Mouse (Mus musculus): Measurements from ENCODE around the gene Ankrd11. TPM values are rescaled to one million over a fixed set of nuclear protein-coding genes. Genes with fewer than 3 reads are reported as not detected.

The Ankrd11 gene
- total and polyA plus RNA-seq, 3 experiments = 49.2 to 235 (median 87.7) TPM

DNA sequence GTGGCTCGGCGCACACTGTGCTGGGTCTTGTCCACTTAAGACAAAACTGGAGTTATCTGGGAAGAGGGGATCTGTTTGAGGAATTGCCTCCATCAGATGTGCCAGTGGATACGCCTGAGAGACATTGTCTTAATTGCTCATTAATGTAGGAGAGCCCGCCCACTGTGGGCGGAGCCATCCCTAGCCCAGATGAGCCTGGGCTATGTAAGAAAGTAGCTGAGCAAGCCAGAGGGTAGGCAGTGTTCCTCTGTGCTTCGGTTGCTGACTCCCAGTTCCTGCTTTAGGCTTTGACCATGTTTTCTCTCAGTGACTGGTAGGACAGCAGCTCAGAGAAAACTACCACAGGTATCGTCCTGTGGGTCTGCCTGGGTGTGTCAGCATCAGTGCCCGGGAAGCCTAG, 207.7 kb downstream of the Ankrd11 start:
- Histone ChIP-seq H3K9me3 (replicated peaks; ENCODE audit: insufficient read depth, low read length) (no peaks in the 10 kb centered on the region), H3K79me2 (ENCODE audit: control insufficient read depth, insufficient read depth, low read length, poor library complexity) (no peaks in the 10 kb centered on the region), H3K9ac (ENCODE audit: control insufficient read depth, low read depth, low read length, poor library complexity, severe bottlenecking) (no peak overlapping the region), H3K27ac (ENCODE audit: control insufficient read depth, low read depth, low read length) (no peak overlapping the region), H3K4me1 (ENCODE audit: control insufficient read depth in 1 of 2, insufficient read depth in 2 of 2, low read length in 2 of 2) (0 out of 4 replicates have a peak, but pooled peaks cover 0 to 2% of the 10 kb centered on the region in 2 experiments), H3K27me3 (ENCODE audit: control insufficient read depth in 1 of 2, insufficient read depth in 2 of 2, low read length in 2 of 2) (no peaks in the 10 kb centered on the region), H3K4me3 (ENCODE audit: control insufficient read depth in 1 of 2, insufficient read depth in 1 of 2, low read depth in 2 of 2, low read length in 2 of 2) (no peak overlapping the region), H3K36me3 (ENCODE audit: control insufficient read depth in 1 of 2, insufficient read depth in 2 of 2, low read length in 2 of 2) (no peaks in the 10 kb centered on the region)
- TF ChIP-seq POLR2AphosphoS2 (IDR thresholded peaks at IDR 0.05; ENCODE audit: low read length) = no peak
- no peak for TF ChIP-seq JUND (IDR thresholded peaks at IDR 0.05; ENCODE audit: low read depth, low read length)
- no peak for TF ChIP-seq RCOR1 (IDR thresholded peaks at IDR 0.05; ENCODE audit: low read depth, low read length)
- no peak for TF ChIP-seq NRF1 (IDR thresholded peaks at IDR 0.05; ENCODE audit: insufficient read depth, low read depth, low read length, poor library complexity, severe bottlenecking)
- peak; percentile 65 for DNase-seq (ENCODE audit: low read depth, low spot score)

Other genes starting within 250 kb of the Ankrd11 start
- 0.07 and 0.08 TPM in 2 replicates for gene Cdh15, start 194.3 kb downstream of the Ankrd11 start, total RNA-seq (2012; rRNA removed)
- gene Cdh15, start 194.3 kb downstream of the Ankrd11 start, polyA plus RNA-seq (2012; ENCODE audit: insufficient read depth in 1 of 2, insufficient read length in 2 of 2, low read depth in 1 of 2, low replicate concordance in 2 of 2, missing spikeins in 1 of 2) = under 1 TPM in 1 of 2 experiments, not detected in 1; 0.71 TPM
- gene Spg7, start 20.7 kb upstream of the Ankrd11 start, total RNA-seq (2012; rRNA removed) = 28.9 and 32.0 TPM in 2 replicates
- 10 to 100 TPM in 1 of 2 experiments, not detected in 1; 36.0 TPM for gene Spg7, start 20.7 kb upstream of the Ankrd11 start, polyA plus RNA-seq (2012; ENCODE audit: insufficient read depth in 1 of 2, insufficient read length in 2 of 2, low read depth in 1 of 2, low replicate concordance in 2 of 2, missing spikeins in 1 of 2)
- gene Rpl13, start 60.1 kb upstream of the Ankrd11 start, total RNA-seq (2012; rRNA removed) = 2,918 and 3,113 TPM in 2 replicates
- 1,000 to 10,000 TPM in 1 of 2 experiments, not detected in 1; 1,306 TPM for gene Rpl13, start 60.1 kb upstream of the Ankrd11 start, polyA plus RNA-seq (2012; ENCODE audit: insufficient read depth in 1 of 2, insufficient read length in 2 of 2, low read depth in 1 of 2, low replicate concordance in 2 of 2, missing spikeins in 1 of 2)
- 2.2 and 3.5 TPM in 2 replicates for gene Cpne7, start 75.1 kb upstream of the Ankrd11 start, total RNA-seq (2012; rRNA removed)
- gene Cpne7, start 75.1 kb upstream of the Ankrd11 start, polyA plus RNA-seq (2012; ENCODE audit: insufficient read depth in 1 of 2, insufficient read length in 2 of 2, low read depth in 1 of 2, low replicate concordance in 2 of 2, missing spikeins in 1 of 2) = 1 to 10 TPM in 1 of 2 experiments, not detected in 1; 4.5 TPM
- 0.15 TPM in 1 of 2 replicates, not detected in the other for gene Sult5a1, start 116.0 kb upstream of the Ankrd11 start, total RNA-seq (2012; rRNA removed)
- not detected for gene Sult5a1, start 116.0 kb upstream of the Ankrd11 start, polyA plus RNA-seq (2012; ENCODE audit: insufficient read depth in 1 of 2, insufficient read length in 2 of 2, low read depth in 1 of 2, low replicate concordance in 2 of 2, missing spikeins in 1 of 2)
- gene Dpep1, start 144.0 kb upstream of the Ankrd11 start, total RNA-seq (2012; rRNA removed) = not detected in 2 replicates
- not detected for gene Dpep1, start 144.0 kb upstream of the Ankrd11 start, polyA plus RNA-seq (2012; ENCODE audit: insufficient read depth in 1 of 2, insufficient read length in 2 of 2, low read depth in 1 of 2, low replicate concordance in 2 of 2, missing spikeins in 1 of 2)
- 68.6 and 80.5 TPM in 2 replicates for gene Chmp1a, start 170.5 kb upstream of the Ankrd11 start, total RNA-seq (2012; rRNA removed)
- 10 to 100 TPM in 1 of 2 experiments, not detected in 1; 85.7 TPM for gene Chmp1a, start 170.5 kb upstream of the Ankrd11 start, polyA plus RNA-seq (2012; ENCODE audit: insufficient read depth in 1 of 2, insufficient read length in 2 of 2, low read depth in 1 of 2, low replicate concordance in 2 of 2, missing spikeins in 1 of 2)
- 0.98 and 1.2 TPM in 2 replicates for gene Spata33, start 170.6 kb upstream of the Ankrd11 start, total RNA-seq (2012; rRNA removed)
- 1 to 10 TPM in 1 of 2 experiments, not detected in 1; 1.4 TPM for gene Spata33, start 170.6 kb upstream of the Ankrd11 start, polyA plus RNA-seq (2012; ENCODE audit: insufficient read depth in 1 of 2, insufficient read length in 2 of 2, low read depth in 1 of 2, low replicate concordance in 2 of 2, missing spikeins in 1 of 2)
- 23.2 and 28.0 TPM in 2 replicates for gene Cdk10, start 182.6 kb upstream of the Ankrd11 start, total RNA-seq (2012; rRNA removed)
- gene Cdk10, start 182.6 kb upstream of the Ankrd11 start, polyA plus RNA-seq (2012; ENCODE audit: insufficient read depth in 1 of 2, insufficient read length in 2 of 2, low read depth in 1 of 2, low replicate concordance in 2 of 2, missing spikeins in 1 of 2) = 10 to 100 TPM in 1 of 2 experiments, not detected in 1; 43.8 TPM
- 1.2 and 1.9 TPM in 2 replicates for gene Spata2l, start 194.0 kb upstream of the Ankrd11 start, total RNA-seq (2012; rRNA removed)
- gene Spata2l, start 194.0 kb upstream of the Ankrd11 start, polyA plus RNA-seq (2012; ENCODE audit: insufficient read depth in 1 of 2, insufficient read length in 2 of 2, low read depth in 1 of 2, low replicate concordance in 2 of 2, missing spikeins in 1 of 2) = 1 to 10 TPM in 1 of 2 experiments, not detected in 1; 3.1 TPM
- gene Zfp276, start 211.9 kb upstream of the Ankrd11 start, total RNA-seq (2012; rRNA removed) = 11.8 and 16.0 TPM in 2 replicates
- 10 to 100 TPM in 1 of 2 experiments, not detected in 1; 19.2 TPM for gene Zfp276, start 211.9 kb upstream of the Ankrd11 start, polyA plus RNA-seq (2012; ENCODE audit: insufficient read depth in 1 of 2, insufficient read length in 2 of 2, low read depth in 1 of 2, low replicate concordance in 2 of 2, missing spikeins in 1 of 2)
- 3.0 and 4.4 TPM in 2 replicates for gene Vps9d1, start 212.1 kb upstream of the Ankrd11 start, total RNA-seq (2012; rRNA removed)
- 10 to 100 TPM in 1 of 2 experiments, not detected in 1; 12.2 TPM for gene Vps9d1, start 212.1 kb upstream of the Ankrd11 start, polyA plus RNA-seq (2012; ENCODE audit: insufficient read depth in 1 of 2, insufficient read length in 2 of 2, low read depth in 1 of 2, low replicate concordance in 2 of 2, missing spikeins in 1 of 2)